Mouse (Mus musculus): Measurements from ENCODE around the gene Slc24a5. TPM values are rescaled to one million over a fixed set of nuclear protein-coding genes. Genes with fewer than 3 reads are reported as not detected.

Gene Slc24a5
- polyA plus RNA-seq (2017; shearing (Covaris generic)): 1.3 TPM

GRCm38 (mm10) chr2:125067894-125068293 is at the start of gene Slc24a5:
Slc24a5 (plus strand) TSS chr2:125068124.

GRCm38 (mm10) chr2:125123477-125123852 is 55.5 kb downstream of the Slc24a5 start, which contains the start of gene Myef2:
Myef2 (minus strand) TSS chr2:125123661.

GRCm38 (mm10) chr2:125135903-125136811 is 68.2 kb downstream of the Slc24a5 start, which contains the start of gene Ctxn2:
Ctxn2 (plus strand) TSS chr2:125136692.

Other genes with a start within 250 kb of the Slc24a5 start
- 18.7 TPM for gene Myef2, start 55.5 kb downstream of the Slc24a5 start, polyA plus RNA-seq (2017; shearing (Covaris generic))
- not detected for gene Ctxn2, start 68.6 kb downstream of the Slc24a5 start, polyA plus RNA-seq (2017; shearing (Covaris generic))
- gene Slc12a1, start 84.4 kb downstream of the Slc24a5 start, polyA plus RNA-seq (2017; shearing (Covaris generic)): not detected
- 33.1 TPM for gene Dut, start 179.1 kb downstream of the Slc24a5 start, polyA plus RNA-seq (2017; shearing (Covaris generic))

Measured in naive thymus-derived CD4-positive, alpha-beta T cell, adult 5 months (primary cell).